Mouse (Mus musculus): ENCODE measurements around the gene Wdr54. TPM values are rescaled to one million over a fixed set of nuclear protein-coding genes. Genes with fewer than 3 reads are reported as not detected.

Wdr54 gene
- total RNA-seq, 2 experiments from 2014 or later: under 0.01 to 0.57 TPM

DNA sequence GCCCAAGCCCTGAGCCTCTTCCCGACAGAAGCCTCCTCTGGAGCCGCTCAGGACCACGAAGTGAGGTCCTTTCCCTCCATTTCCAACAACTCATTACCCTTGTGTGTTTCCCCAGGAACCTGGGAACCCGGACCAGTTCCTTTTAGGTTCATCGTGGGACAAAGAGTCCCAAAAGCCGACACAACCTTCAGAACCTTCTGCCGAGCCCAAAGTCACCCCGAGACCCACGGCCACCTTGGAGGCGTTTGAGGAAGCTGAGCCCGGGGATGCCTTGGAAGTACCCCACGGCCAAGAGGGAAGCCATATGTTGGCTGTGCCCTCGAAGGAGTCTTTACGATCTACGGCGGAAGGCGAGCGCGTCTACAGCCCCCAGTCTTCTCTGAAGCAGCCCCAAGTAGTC, 5.2 kb upstream of the Wdr54 start:
- no peak for ATAC-seq (replicated peaks; ENCODE audit: poor library complexity)

DNA sequence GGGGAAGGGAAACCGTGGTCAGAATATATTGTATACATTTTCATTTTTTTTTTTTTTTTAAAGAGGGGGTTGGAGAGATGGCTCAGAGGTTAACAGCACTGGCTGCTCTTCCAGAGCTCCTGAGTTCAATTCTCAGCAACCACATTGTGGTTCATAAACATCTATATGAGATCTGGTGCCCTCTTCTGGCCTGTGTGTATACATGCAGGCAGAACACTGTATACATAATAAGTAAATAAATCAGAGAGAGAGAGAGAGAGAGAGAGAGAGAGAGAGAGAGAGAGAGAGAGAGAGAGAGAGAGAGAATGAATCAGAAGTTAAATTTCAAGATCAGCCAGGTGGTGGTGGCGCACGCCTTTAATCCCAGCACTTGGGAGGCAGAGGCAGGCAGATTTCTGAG, 3.3 kb upstream of the Wdr54 start:
- peak; percentile 49 for ATAC-seq (replicated peaks; ENCODE audit: poor library complexity)

DNA sequence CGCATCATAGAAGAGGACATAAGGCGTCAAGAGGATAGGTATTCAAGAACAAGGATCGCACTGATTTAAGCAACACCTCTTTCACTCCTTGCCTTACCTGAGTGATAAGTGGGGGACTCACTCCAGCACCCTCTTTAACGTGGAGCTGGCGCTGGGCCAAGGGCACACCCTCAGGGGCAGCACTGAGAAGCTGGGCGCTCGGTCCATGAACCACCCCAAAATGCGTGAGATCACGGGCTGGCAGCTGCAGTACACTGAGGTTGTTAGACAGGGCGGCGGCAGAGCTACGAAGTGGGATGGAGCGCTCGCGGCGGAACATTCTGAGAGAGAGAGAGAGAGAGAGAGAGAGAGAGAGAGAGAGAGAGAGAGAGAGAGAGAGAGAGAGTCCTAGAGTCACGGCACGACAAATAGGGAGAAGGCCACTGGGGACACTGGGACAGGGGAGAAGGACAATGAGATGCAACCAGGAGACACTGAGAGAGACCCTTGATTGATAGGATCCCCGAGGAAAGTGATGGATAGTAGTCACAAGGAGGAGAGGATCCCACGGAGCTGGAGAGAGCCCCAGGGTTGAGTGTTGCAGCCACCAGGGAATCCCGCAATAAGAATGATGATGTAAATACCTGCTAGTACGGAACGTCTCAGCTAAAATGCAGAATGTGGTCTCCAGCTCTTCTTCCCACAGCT, 502 bp downstream of the Wdr54 start:
- ATAC-seq (replicated peaks; ENCODE audit: poor library complexity): no peak

DNA sequence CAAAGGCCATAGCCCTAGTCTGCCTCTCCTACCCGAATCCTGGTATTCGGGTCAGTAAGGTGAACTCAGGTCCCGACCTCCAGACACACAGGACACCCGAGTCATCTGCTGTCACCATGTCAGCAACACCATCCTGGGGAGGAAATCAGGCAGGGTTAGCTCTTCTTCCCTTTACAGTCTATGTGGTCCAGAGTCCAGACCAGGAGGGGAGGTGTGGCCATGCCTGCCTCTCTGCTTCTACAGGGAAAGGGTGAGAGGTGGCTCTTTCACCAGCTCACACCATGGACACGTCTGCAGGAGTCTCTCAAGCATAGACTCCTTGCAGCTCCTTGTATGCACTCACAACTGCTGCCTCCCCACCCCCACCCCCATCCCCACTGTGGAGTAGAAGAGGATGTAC, 2.7 kb downstream of the Wdr54 start:
- ATAC-seq (replicated peaks; ENCODE audit: poor library complexity): no peak

DNA sequence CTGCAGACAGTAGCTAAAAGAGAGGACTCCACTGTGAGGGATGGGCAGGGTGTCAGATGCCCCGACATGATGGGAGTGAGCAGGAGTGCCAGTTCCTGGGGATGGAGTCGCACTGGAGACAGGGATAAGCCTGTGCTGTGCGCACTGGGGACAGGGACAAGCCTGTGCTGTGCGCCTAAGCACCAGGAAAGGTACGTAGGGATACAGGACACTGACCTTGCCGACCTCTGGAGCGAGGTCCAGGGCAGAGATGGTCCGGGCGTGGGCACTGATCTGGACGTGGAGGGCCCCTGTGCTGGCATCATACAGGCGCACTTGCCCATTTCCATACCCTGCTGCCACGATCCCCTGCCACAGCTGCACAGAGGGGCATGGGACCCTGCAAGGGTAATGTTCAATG, 3.2 kb downstream of the Wdr54 start:
- ATAC-seq (replicated peaks; ENCODE audit: poor library complexity): no peak

DNA sequence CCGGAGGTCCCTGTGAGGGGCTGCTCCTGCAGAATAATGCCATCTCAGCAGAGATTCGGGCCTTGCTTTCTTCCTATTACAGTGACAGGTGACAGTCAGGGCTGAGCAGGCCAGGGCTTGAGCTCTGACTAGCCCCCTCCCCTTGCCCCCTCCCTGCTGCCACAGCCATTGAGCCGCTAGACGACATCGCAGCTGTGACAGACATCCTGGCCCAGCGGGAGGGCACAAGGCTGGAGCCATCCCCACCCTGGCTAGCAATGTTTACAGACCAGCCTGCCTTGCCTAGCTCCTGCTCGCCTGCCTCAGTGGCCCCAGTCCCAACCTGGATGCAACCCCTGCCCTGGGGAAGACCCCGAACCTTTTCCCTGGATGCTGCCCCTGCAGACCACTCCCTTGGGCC, 4.5 kb downstream of the Wdr54 start:
- no peak for ATAC-seq (replicated peaks; ENCODE audit: poor library complexity)

DNA sequence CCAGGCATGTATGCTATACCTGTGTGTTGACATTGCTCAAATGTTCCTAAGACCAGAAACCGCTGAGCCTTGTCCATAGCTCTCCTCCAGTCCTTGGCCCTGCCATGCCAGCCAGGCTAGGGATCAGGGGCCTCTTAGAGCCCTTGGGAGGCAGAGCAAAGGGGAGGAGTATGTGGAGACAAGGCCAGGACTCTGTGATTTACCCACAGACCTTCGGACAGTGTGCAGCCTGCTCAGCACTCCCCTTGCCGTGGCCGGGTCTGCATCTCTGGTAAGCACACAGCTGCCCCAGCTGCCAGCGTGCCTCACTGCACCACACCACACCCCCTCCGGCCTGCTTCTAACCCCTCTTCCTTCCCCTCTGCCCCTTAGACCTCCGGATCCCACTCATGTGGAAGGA, 8.9 kb downstream of the Wdr54 start:
- ATAC-seq (replicated peaks; ENCODE audit: poor library complexity): no peak

DNA sequence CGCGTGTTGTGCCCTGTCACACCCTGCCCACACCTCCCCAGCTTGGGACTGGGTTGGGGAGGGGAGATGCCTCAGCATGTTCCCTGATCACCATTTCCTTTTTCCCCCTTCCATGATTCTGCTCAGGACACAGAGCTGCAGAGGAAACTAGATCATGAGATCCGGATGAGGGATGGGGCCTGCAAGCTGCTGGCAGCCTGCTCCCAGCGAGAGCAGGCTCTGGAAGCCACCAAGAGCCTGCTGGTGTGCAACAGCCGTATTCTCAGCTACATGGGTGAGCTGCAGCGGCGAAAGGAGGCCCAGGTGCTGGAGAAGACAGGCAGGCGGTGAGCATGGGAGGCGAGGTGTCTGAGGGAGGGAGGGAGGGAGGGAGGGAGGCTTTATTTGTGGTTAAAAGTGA, 10.4 kb downstream of the Wdr54 start:
- no peak for ATAC-seq (replicated peaks; ENCODE audit: poor library complexity)

DNA sequence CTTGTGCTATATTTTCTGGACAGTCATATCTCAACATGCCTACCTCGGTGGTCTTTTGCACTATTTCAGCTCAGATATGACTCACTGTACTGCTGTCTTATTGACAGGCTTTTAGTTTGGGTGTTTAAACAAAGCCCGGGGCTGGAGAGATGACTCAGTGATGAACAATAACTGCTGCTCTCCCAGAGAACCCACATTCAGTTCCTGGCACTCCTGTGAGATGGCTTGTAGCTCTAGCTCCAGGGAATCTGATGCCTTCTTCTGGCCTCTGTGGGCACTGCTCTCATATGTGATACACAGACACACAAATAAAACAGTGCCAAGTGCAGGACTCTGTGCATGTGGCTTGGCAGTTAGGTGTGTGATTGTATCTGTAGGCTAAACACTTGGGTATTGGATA, 11.0 kb downstream of the Wdr54 start:
- no peak for ATAC-seq (replicated peaks; ENCODE audit: poor library complexity)

DNA sequence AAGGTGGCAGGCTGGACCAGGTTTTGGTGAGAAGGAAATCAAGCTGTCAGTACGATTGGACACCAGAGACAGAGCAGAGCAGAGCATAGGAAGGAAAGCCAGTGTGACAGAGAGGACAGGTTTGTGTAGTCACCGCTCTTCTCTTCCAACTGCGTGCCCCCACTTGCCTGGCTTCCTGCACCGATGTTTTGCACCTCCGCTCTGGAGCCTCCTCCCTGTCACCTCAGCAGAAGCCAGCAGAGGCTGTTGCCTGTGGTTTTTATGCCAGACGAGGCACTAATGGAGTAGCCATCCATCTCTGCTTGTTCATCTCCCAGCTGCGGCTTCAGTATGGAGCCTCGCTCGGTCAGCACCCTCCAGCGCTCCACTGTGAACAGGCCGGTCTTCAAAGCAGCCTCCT, 13.3 kb downstream of the Wdr54 start:
- ATAC-seq (replicated peaks; ENCODE audit: poor library complexity): no peak

DNA sequence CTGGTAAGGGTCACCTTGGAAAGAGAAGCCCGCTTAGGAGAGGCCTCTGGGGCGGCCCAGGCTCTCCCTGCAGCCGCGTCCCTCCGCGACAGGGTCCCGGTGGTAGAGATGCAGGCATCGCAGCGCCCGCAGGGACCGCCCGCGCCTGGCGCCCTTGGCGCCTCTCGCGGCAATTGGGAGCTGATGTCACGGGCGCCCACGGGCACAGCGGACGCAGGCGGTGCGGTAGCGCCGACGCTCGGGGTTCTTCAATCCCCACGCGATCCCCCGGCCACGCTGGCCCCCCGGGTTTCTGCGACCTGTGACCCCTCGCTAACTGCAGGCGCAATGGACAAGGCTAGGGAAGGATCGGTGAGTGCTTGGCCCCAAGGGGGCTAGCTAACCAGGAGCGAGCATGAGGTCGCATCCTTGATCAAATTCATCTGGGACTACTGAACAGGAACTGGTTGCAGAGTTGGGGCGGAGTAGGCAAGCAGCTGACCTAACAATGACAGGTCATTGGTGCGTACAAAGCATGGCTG, 13.9 kb downstream of the Wdr54 start:
- ATAC-seq (replicated peaks; ENCODE audit: poor library complexity): 0 out of 2 replicates have a peak, but pooled peaks have one; percentile 13

DNA sequence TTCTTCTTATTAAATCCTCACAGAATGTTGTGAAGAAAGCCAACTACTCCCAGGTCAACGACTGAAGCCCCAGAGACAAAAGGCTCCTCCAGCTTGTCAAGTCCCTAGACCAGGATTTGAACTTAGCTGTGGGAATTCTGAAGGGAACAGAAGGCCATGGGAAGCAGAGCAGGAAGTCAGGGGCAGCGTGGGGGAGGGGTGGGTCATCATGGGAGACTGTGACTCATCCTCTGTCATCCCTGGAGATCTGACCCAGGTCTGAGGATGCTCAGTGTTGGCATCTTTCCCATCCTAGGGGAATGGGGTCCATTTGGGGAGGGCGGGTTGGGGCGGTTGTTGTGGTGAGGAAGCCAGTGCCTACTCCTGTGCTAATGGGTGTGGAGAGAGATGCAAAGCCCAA, 14.6 kb downstream of the Wdr54 start:
- ATAC-seq (replicated peaks; ENCODE audit: poor library complexity): no peak

DNA sequence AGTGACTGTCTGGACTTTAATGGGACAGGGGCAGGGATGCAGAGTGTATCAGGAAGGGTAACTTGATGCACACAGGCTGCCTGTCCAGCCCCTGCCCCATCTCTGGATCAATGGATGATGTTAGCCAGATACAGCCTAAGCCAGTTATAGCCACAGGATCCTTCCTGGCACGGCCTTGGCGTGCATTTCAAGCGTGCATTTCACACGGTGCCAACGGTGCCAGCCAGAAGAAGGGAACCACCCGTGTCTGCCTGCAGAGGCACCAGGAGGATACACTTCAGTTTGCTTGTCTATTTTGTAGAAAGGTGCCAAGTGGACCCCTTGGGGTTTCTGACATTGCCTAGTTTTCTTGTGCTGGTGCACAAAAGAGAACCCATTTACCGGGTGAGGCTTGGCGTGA, 16.2 kb downstream of the Wdr54 start:
- ATAC-seq (replicated peaks; ENCODE audit: poor library complexity): no peak

DNA sequence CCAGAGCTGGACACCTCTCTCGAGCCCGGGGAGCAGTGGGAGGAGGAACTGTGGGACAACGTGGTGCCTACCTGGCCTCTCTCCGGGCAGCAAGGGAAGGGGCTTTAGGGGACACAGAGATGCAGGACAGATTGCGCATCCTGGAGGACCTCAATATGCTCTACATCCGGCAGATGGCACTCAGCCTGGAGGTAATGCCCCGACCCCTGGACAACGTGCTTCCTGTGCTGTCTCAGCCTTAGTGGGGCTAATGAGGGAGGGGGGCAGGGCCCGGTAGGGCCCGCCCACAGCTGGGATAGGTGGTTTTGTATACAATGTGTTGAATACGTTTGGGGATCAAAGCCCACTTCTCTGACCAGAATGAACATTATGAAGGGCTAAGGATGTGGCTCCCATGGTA, 18.1 kb downstream of the Wdr54 start:
- ATAC-seq (replicated peaks; ENCODE audit: poor library complexity): peak; percentile 43

DNA sequence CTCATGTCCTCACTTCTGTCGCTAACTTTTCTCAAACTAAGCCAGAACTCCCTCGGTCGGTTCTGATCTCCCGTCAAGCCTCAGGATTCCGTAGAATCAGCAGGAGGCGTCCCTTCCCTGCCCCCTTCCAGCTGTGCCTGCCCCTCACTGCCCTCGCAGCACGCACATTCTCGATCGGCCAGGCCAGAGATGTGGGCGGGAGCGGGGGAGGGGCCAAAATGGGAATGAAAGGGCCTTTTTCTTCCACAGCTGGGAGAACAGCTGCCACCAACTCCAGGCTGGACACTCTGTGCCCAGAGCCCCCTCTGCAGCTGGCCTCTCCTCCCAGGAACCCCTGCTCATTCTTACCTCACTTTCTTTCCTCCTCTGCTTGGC, 18.6 kb downstream of the Wdr54 start:
- peak; percentile 40 for ATAC-seq (replicated peaks; ENCODE audit: poor library complexity)

DNA sequence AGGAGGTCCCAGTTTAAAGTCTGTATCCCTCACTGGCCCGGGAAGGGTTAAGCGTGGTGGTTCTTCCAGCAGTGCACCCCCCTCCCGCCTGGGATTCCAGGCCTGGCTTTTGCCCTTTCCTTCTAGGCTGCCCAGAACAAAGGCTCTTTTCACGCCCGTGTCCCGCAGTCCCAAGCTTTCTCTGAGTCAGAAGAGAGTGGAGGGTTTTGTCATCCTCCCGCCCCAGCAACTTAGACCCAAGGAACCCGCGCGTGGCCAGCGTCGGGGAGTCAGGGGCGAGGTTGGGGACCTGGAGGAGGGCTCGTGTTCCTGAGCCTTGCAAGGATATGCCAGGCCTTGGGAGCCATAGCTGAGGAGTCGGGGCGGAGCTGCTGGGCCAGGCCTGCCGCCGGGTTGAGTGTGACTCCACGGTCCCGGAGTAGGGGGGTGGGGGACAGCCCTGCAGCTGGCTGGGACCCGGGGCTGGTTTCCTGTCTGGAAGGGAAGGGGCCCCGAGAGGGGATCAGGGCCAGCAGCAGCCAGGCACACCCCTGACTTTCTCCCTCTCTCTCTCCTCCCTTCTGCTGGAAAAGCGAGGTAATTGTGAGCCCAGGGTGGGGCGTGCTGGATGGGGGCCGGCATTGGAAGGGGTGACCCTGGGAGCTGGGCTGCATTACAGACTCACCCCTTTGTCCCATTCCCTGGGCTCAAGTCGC, 19.2 kb downstream of the Wdr54 start:
- ATAC-seq (replicated peaks; ENCODE audit: poor library complexity): 0 out of 2 replicates have a peak, but pooled peaks have one; percentile 6

DNA sequence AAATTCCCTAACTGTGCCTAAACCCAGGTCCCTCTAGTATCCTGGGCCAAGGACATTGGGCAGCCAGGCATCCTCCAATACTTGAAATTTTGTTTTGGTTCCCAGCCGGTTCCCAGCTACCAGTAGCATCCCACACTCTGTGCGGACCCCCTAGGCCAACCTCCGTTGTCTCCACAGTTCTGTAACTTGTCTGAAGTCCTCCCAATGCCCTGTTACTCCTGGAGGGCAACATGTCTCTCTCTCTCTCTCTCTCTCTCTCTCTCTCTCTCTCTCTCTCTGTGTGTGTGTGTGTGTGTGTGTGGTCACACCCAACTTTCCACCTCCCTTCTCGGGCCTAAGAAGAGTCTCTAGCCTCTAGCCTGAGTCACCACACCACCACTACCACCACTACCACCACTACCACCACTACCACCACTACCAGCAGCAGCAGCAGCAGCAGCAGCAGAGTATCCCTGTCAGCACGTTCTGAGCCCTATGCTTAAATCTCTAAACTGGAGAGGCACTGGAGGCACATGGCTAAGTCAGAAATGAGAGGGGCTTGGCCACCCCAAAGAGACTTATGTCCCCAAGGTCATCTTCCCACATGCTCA, 19.8 kb downstream of the Wdr54 start:
- ATAC-seq (replicated peaks; ENCODE audit: poor library complexity): no peak

DNA sequence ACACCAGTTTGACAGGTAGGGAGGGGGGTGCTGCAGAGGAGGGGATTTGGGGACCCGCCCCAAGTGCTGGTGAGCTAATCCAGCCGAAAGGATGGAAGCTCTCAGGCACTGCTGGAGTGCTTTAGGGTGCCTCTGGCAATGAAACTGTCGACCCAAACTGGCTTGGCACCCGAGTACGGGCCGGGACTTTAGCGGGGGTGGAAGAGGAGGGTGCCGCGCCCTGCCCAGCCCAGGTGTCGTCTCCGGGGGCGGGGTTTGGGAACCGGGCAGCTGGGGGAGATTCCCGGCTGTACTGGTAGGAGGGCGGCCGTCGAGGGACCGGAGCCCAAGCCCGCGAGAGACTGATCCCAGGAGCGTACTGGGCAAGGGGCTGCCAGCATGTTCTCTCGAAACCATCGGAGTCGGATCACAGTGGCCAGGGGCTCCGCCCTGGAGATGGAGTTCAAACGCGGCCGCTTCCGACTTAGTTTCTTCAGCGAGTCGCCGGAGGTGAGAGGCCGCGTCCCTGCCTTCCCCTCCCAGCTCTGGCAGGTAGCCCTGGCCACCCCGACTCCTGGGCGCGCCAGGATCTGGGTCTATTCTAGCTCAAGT, 20.5 kb downstream of the Wdr54 start:
- no peak for ATAC-seq (replicated peaks; ENCODE audit: poor library complexity)

DNA sequence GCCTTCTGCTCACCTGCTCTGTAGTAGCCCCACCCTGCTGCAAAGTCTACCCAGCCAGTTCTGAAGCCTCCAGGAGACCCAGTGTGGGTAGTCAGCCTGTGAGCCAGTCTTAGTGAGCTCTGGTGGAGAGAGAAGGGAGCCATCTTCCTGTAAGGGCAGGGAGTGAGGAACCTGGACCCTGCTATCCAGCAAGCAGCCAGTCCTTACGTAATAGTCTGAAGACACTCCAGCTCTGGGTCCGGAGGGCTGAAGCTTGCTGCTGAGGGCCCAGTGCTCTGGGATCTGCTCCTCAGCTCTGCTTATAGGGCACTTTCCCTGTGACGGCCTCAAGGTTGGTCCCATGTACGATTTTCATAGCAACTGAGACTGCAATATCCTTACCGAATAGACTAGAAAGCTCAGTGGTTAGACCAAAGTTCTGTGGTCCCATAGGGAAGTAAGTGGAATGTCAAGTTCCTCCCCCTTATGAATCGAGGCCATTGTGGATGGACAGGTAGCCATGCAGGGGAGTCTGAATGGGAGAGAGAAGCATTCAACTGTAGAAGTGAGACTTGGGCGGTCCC, 21.2 kb downstream of the Wdr54 start, which contains the start of gene Rtkn:
TSS of gene Rtkn (plus strand) at position 513 of the 563 bp plus-strand sequence.
- ATAC-seq (replicated peaks; ENCODE audit: poor library complexity): peak; percentile 33

DNA sequence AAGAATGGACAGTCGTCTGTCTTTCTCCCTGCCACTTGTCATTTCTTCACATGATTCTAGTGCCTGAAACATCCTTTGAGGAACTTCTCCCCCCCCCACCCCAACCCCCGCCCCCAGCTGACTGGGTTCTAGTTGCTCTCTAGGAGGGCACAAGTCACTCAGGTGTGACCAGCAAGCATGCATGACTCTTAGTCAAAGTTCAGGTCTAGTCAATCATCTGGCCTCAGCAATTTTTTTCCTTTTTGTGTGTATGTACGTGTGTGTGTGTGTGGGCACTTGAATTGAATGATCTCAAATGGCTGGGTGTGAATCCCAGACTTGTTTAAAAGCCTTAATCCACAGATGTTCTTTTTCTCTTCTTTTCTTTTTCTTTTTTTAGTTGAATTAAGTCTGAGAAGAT, 22.0 kb downstream of the Wdr54 start:
- ATAC-seq (replicated peaks; ENCODE audit: poor library complexity): no peak

DNA sequence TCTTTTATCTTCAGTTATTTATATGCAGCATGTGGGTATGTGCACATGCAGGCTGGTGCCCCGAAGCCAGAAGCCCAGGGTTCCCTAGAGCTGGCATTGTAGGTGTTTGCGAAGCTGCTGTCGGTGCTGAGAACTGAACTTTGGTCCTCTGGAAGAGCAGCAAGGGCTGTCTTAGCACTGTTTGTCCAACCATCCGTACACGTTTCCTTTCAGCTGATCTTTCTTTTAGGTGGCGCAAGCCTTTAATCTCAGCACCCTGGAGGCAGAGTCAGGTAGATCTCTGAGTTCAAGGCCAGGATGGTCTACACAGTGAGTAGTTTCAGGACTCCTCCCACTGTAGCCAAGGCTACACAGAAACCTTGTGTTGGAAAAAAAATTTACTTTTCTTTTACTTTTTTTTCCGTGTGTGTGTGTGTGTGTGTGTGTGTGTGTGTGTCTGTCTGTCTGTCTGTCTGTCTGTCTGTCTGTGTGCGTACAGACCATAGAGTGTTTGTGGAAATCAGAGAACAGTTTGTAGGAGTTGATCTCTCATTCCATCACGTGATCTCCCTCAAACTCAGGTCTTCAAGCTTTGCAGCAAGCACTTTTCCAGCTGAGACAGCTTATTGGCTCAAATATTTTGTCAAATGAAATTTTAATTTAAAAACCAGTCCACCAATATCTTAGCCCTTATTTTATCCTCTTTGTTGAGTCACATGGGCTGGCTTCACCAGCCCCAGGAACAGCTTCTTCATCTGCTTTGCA, 23.8 kb downstream of the Wdr54 start:
- no peak for ATAC-seq (replicated peaks; ENCODE audit: poor library complexity)
